Mouse (Mus musculus) ES-Bruce4 (cell line): ENCODE data around the gene Rgs12.

Experiments
- CTCF ChIP-seq: IDR thresholded peaks from one replicate; pipeline ENCODE4 v1.8.1; 2011; ENCODE audit warnings: low read depth, low read length
- POLR2A ChIP-seq: IDR thresholded peaks from one replicate; pipeline ENCODE4 v1.8.1; 2011; ENCODE audit warnings: low read length; ENCODE audit not compliant: insufficient read depth

GRCm38 (mm10) chr5:34949769-34950211, 545 bp downstream of the Rgs12 start:
- no peak for TF ChIP-seq POLR2A
- no peak for TF ChIP-seq CTCF
